Mouse (Mus musculus): ENCODE data around the gene Ccndbp1. TPM values are rescaled to one million over a fixed set of nuclear protein-coding genes. Genes with fewer than 3 reads are reported as not detected.
"Not testable (repeated sequence)": the region's sequence is repeated elsewhere in the genome, so short reads cannot be mapped to it uniquely, and the experiment has no call there.

Gene Ccndbp1
- polyA plus RNA-seq, 1 experiment from 2014 or later, result 81.7 TPM

DNA sequence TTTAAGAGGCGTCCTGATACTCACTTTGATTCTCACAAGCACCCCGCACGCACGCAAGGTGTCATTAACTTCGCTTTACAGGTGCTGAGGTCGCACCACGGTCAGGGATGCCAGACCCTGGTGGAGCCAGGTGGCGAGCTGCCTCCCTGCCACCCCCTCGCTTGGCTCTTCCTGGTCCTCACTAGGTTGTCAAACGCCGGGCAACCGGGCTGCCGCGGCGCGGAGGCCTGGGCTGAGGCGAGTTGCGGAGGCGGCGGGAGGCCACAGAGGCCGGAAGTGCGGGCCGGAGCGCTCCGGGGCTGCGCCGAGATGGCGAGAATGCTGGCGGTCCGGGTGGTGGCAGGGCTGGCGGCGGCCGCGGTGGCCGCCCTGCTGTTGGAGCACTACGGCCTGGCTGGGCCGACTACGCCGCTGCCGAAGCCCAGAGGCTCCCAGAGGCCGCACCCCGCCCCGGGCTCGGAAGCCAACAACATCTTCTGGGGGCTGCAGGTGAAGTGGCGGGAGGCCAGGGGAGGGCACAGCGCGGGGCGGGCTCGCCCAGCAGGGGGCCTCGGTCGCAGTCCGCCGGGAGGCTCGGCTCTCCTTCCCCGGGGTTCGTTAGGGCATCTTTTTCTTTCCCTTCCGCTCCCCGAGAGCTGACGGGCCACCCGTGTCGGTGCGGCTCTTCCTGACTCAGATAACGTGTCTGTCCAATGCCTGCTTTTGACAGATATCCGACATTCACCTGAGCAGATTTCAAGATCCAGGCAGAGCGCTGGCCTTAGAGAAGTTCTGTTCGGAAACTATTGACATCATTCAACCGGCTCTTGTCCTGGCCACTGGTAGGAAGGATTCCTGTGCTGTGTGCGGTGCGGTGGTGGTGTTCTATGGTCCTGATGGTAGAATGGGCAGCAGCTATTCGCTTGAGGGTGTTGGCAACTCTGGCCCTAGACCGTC is 30.9 kb upstream of the Ccndbp1 start, which contains the start of gene Tmem62:
Gene Tmem62 (plus strand): TSS at position 28 of the 936 bp plus-strand sequence.
- peak within 1 kb of the TSS; percentile 76 for H3K4me2 ChIP-seq
- WGBS, result 1% methylated on average over 65 of the region's 71 CpGs
- no peaks in the 10 kb centered on the region for H3K27me3 ChIP-seq (replicated peaks)
- H3K4me3 ChIP-seq (replicated peaks), result peak within 1 kb of the TSS; percentile 58
- peaks cover 16% of the 10 kb centered on the region for H3K4me1 ChIP-seq
- ATAC-seq (ENCODE audit: low FRiP score), result peak; percentile 84
- H3K9me3 ChIP-seq (replicated peaks), result no peaks in the 10 kb centered on the region
- peak within 1 kb of the TSS; percentile 81 for H3K27ac ChIP-seq (replicated peaks)
- H3K36me3 ChIP-seq, result peaks cover 11% of the 10 kb centered on the region; the same call in 1 of the 2 replicates
- peak within 1 kb of the TSS; percentile 68 for H3K9ac ChIP-seq (replicated peaks)

DNA sequence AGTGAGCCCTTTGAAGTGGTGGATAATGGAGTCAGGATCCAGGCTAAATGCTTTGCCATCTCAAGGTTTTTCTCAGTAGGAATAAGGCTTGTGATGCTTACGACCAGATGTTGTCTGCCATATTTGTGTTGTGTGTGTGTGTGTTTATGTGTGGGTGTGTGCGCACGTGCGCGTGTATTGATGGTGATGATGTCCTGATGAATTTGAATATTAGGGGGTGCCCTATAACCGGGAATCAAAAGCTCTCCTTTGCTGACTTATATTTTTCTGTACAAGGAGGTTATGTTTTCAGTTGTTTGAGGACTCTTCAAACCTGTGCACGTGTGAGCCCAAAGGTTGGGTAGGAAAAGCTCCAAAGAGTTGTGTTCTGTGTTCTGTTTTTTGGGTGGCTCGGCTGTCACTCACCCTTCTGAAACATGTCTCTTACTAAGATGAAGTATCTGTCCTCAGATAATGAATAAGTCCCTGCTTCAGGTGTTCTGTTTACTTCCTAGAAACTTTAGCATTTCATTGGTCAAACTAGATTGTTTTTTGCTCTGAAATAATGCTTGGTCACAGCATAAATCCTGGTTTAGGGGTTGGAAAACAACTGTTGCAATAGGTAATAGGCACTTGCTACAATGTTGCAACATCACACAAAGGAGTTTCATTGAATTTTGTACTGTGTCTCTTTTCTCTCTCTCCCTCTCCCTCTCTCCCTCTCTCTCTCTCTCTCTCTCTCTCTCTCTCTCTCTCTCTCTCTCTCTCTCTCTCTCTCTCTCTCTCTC is 30.1 kb upstream of the Ccndbp1 start:
- H3K27me3 ChIP-seq (replicated peaks), result no peaks in the 10 kb centered on the region

DNA sequence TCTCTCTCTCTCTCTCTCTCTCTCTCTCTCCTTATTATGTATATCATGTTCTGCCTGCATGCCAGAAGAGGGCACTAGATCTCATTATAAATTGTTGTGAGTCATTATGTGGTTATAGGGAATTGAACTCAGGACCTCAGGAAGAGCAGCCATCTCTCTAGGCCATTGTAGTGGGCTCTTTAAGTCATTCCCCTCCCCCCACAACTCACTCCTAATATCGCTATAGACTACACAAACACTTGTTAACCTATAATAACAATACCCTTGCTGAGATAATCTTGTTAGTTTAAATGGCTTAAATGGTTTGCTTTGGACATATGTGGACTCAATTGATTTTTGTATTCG is 29.5 kb upstream of the Ccndbp1 start:
- Histone ChIP-seq H3K4me3 (replicated peaks) (no peak overlapping the region), H3K4me2 (no peak overlapping the region), H3K27me3 (replicated peaks) (no peaks in the 10 kb centered on the region), H3K36me3 (peaks cover 11% of the 10 kb centered on the region; the same call in 1 of the 2 replicates), H3K9me3 (replicated peaks) (no peaks in the 10 kb centered on the region), H3K9ac (replicated peaks) (no peak overlapping the region), H3K27ac (replicated peaks) (no peak overlapping the region), H3K4me1 (peaks cover 16% of the 10 kb centered on the region)
- no peak for ATAC-seq (ENCODE audit: low FRiP score)
- WGBS, result 62% methylated on average over 2 of the region's 2 CpGs

More for the DNA sequence above, 30.1 kb upstream of the Ccndbp1 start:
- WGBS, result 78% methylated on average over 8 of the region's 8 CpGs
- peak overlapping the region; percentile 76 for H3K4me2 ChIP-seq
- H3K9me3 ChIP-seq (replicated peaks), result no peaks in the 10 kb centered on the region
- peaks cover 17% of the 10 kb centered on the region for H3K4me1 ChIP-seq
- H3K9ac ChIP-seq (replicated peaks), result peak overlapping the region; percentile 68; the same call in 1 of the 2 replicates
- peaks cover 11% of the 10 kb centered on the region; the same call in 1 of the 2 replicates for H3K36me3 ChIP-seq
- H3K4me3 ChIP-seq (replicated peaks), result peak overlapping the region; percentile 58
- ATAC-seq (ENCODE audit: low FRiP score), result peak; percentile 29; the same call in 1 of the 2 replicates
- H3K27ac ChIP-seq (replicated peaks), result peak overlapping the region; percentile 81

DNA sequence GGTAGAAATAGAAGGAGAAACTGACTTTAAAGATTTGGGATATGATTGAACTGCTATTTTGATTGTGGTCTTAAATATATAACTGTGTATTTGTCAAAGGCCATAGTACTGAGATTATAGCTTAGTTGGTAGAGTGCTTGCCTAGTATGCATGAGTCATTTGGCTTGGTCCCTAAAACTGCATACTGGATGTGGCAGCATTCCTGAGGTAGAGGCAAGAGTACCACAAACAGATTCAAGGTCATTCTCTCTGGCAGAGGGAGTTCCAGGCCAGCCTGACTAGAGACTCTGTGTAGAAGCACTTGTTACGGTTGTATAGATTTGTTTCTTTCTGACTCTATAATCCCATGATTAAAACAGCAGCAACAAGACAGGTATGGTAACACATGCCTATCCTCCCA is 28.4 kb upstream of the Ccndbp1 start:
- no peak overlapping the region for H3K9ac ChIP-seq (replicated peaks)
- no peak for ATAC-seq (ENCODE audit: low FRiP score)
- 94% methylated on average over 1 of the region's 1 CpGs for WGBS
- peaks cover 11% of the 10 kb centered on the region; the same call in 1 of the 2 replicates for H3K36me3 ChIP-seq
- no peaks in the 10 kb centered on the region for H3K27me3 ChIP-seq (replicated peaks)
- no peaks in the 10 kb centered on the region for H3K9me3 ChIP-seq (replicated peaks)
- peaks cover 16% of the 10 kb centered on the region for H3K4me1 ChIP-seq
- no peak overlapping the region for H3K4me2 ChIP-seq
- no peak overlapping the region for H3K27ac ChIP-seq (replicated peaks)
- no peak overlapping the region for H3K4me3 ChIP-seq (replicated peaks)

DNA sequence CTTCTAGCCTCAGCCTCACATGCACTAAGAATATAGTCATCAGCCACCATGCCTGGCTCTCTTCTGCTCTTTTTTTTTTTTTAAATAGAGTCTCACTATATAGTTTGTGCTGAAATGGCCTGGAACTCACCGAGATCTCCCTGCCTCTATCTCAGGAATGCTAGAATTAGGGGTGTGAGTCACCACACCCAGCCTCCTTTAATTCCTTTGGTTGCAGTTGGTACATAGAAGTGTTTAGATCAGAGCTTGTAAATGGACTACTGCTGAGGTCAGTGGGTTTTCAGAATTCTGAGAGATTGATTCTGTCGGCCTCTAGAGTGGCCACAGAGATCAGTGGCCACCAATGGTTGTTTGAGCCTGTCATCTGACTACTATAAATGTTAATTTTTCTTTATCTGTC is 27.3 kb upstream of the Ccndbp1 start:
- peaks cover 16% of the 10 kb centered on the region for H3K4me1 ChIP-seq
- no peaks in the 10 kb centered on the region for H3K9me3 ChIP-seq (replicated peaks)
- no peak overlapping the region for H3K4me3 ChIP-seq (replicated peaks)
- ATAC-seq (ENCODE audit: low FRiP score), result no peak
- H3K27me3 ChIP-seq (replicated peaks), result no peaks in the 10 kb centered on the region
- peaks cover 16% of the 10 kb centered on the region for H3K36me3 ChIP-seq
- H3K9ac ChIP-seq (replicated peaks), result no peak overlapping the region
- 79% methylated on average over 2 of the region's 2 CpGs for WGBS
- H3K27ac ChIP-seq (replicated peaks), result no peak overlapping the region
- no peak overlapping the region for H3K4me2 ChIP-seq

DNA sequence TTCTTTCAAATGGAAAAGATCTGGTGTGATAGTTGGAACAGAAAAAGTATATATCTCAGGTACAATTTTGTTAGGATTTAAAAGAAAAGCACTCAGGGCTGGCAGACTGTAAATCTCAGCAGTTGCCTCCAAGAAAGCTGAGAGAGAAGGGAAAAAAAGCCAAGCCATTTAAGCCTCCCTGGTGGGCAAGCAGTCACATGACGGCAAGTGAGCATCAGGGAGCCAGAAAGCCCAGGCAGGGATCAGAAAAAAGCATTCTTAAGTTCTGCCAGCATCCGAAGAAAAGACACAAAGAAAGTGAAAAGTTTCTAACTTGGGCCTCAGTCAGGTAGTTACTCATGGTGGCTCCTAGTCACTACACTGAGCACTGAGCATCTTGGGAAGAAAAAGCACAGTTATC is 24.6 kb upstream of the Ccndbp1 start:
- no peak for ATAC-seq (ENCODE audit: low FRiP score)
- Histone ChIP-seq H3K4me2 (no peak overlapping the region), H3K4me3 (replicated peaks) (no peak overlapping the region), H3K4me1 (peaks cover 3% of the 10 kb centered on the region; the same call in 1 of the 2 replicates), H3K9ac (replicated peaks) (no peak overlapping the region), H3K9me3 (replicated peaks) (no peaks in the 10 kb centered on the region), H3K27me3 (replicated peaks) (no peaks in the 10 kb centered on the region), H3K27ac (replicated peaks) (no peak overlapping the region), H3K36me3 (peaks cover 32% of the 10 kb centered on the region)
- WGBS, result 14% methylated on average over 2 of the region's 2 CpGs

DNA sequence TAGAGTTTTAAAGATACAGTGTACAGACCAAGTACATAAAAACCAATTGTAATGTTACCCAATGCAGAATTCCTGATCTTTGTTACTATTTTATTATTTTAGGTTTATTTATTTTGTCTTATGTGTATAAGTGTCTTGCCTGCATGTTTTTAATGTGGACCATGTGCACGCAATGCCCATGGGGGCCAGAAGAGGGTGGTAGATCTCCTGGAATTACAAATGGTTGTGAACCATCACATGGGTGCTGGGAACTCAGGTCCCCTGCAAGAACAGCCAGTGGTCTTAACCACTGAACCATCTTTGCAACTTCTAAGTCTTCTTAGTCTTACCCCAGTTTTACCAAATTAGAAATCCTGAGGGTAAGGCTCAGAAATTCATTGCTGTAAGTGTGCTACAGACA is 23.0 kb upstream of the Ccndbp1 start:
- peaks cover 3% of the 10 kb centered on the region; the same call in 1 of the 2 replicates for H3K4me1 ChIP-seq
- H3K27ac ChIP-seq (replicated peaks), result no peak overlapping the region
- peaks cover 36% of the 10 kb centered on the region for H3K36me3 ChIP-seq
- no peak overlapping the region for H3K9ac ChIP-seq (replicated peaks)
- WGBS, result 97% methylated on average over 1 of the region's 1 CpGs
- H3K27me3 ChIP-seq (replicated peaks), result no peaks in the 10 kb centered on the region
- no peaks in the 10 kb centered on the region for H3K9me3 ChIP-seq (replicated peaks)
- no peak overlapping the region for H3K4me3 ChIP-seq (replicated peaks)
- ATAC-seq (ENCODE audit: low FRiP score), result no peak
- H3K4me2 ChIP-seq, result no peak overlapping the region

DNA sequence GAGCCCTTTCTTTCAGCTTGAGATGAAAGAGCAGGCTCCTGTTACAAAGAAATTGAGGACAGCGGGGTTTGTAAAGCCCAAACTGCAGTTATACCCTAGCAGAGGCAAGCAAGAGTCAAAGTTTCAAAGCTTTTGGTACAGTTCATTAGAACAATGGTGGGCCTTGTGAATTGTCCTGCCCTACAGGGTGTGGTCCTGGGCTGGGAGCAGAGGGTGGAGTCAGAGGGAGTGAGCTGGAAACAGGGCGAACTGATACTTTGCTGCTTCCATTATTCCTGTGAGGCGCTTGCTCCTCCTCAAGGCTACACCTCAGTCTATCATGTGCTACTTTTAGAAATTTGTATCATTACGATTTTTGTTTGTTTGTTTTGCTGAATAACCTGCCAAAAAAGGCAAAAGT is 17.0 kb upstream of the Ccndbp1 start:
- Histone ChIP-seq H3K9me3 (replicated peaks) (no peaks in the 10 kb centered on the region), H3K4me2 (no peak overlapping the region), H3K36me3 (peaks cover 37% of the 10 kb centered on the region), H3K4me1 (no peaks in the 10 kb centered on the region), H3K9ac (replicated peaks) (no peak overlapping the region), H3K4me3 (replicated peaks) (no peak overlapping the region), H3K27me3 (replicated peaks) (no peaks in the 10 kb centered on the region), H3K27ac (replicated peaks) (no peak overlapping the region)
- 77% methylated on average over 4 of the region's 4 CpGs for WGBS
- no peak for ATAC-seq (ENCODE audit: low FRiP score)

DNA sequence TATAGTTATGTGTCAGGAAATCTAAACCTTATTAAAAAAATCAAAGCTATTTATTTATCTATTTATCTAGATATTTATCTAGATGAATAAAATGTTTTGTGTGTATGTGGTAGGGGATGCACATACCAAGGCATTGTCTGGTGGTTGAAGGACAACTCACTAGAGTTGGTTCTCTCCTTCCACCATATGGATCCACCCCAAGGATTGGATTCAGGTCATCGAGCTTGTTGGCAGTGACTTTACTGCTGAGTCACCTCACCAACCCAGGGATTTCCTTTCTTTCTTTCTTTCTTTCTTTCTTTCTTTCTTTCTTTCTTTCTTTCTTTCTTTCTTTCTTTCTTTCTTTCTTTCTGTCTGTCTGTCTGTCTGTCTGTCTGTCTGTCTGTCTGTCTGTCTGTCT is 11.6 kb upstream of the Ccndbp1 start:
- H3K9me3 ChIP-seq (replicated peaks); H3K27ac ChIP-seq (replicated peaks); H3K4me3 ChIP-seq (replicated peaks); H3K9ac ChIP-seq (replicated peaks); H3K4me2 ChIP-seq; H3K27me3 ChIP-seq (replicated peaks); ATAC-seq (ENCODE audit: low FRiP score); H3K4me1 ChIP-seq: not testable (repeated sequence)
- WGBS, result 82% methylated on average over 1 of the region's 1 CpGs
- H3K36me3 ChIP-seq, result peaks cover 32% of the 10 kb centered on the region

DNA sequence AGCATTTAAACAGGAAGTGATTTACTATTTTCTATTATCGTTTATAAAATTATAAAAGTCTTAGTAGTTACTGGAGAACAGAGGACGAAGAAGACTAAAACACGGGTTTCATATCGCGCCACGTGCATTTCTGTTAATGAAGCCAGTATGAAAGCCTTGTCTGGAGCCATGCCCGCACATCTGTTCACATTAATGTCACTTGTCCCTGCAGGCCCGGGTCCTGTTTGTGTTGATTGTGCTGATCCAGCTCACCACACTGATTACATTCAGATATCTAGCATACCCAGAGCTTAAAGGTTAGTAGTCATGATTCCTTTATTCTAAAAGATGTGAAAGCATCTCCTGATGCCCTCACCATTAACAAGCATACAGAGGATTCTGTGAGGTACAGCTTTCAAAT is 9.3 kb upstream of the Ccndbp1 start:
- Histone ChIP-seq H3K27me3 (replicated peaks) (no peaks in the 10 kb centered on the region), H3K4me3 (replicated peaks) (no peak overlapping the region), H3K4me2 (no peak overlapping the region), H3K36me3 (peaks cover 16% of the 10 kb centered on the region), H3K4me1 (no peaks in the 10 kb centered on the region), H3K9ac (replicated peaks) (no peak overlapping the region), H3K9me3 (replicated peaks) (no peaks in the 10 kb centered on the region), H3K27ac (replicated peaks) (no peak overlapping the region)
- 89% methylated on average over 8 of the region's 8 CpGs for WGBS
- ATAC-seq (ENCODE audit: low FRiP score), result no peak

DNA sequence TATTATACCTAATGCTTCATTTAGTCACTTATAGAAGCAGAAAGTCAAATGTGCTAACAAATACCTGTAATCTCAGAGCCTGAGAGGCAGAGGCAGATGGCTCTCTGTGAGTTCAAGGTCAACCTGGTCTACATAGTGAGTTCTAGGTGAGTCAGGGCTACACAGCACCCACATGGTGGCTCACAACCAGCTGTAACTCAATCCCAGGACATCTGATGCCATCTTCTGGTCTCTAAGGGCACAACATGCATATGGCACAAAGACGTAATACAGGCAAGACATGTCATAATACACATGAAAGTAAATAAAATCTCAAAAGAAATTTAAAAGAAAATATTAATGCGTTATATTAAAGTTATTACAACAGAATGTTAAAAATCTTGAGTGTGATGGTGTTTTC is 4.6 kb upstream of the Ccndbp1 start:
- 78% methylated on average over 2 of the region's 2 CpGs for WGBS
- no peak overlapping the region for H3K9ac ChIP-seq (replicated peaks)
- peaks cover 4% of the 10 kb centered on the region; the same call in 1 of the 2 replicates for H3K4me1 ChIP-seq
- no peak for ATAC-seq (ENCODE audit: low FRiP score)
- H3K4me2 ChIP-seq, result no peak overlapping the region
- H3K9me3 ChIP-seq (replicated peaks), result no peaks in the 10 kb centered on the region
- peaks cover 18% of the 10 kb centered on the region for H3K36me3 ChIP-seq
- H3K27me3 ChIP-seq (replicated peaks), result no peaks in the 10 kb centered on the region
- H3K4me3 ChIP-seq (replicated peaks), result no peak overlapping the region
- no peak overlapping the region for H3K27ac ChIP-seq (replicated peaks)
